Mouse (Mus musculus): ENCODE results near the gene Usp43. TPM values are rescaled to one million over a fixed set of nuclear protein-coding genes. Genes with fewer than 3 reads are reported as not detected.

Usp43 gene
- polyA plus RNA-seq, 1 experiment = 3.5 TPM

GRCm38 (mm10) chr11:67948229-67948628, 26.3 kb upstream of the Usp43 start:
- no peak overlapping the region for H3K4me2 ChIP-seq (ENCODE audit: low read depth)
- no peaks in the 10 kb centered on the region for H3K36me3 ChIP-seq (ENCODE audit: control insufficient read depth, insufficient read depth)
- no peaks in the 10 kb centered on the region for H3K27me3 ChIP-seq (ENCODE audit: control insufficient read depth, insufficient read depth, insufficient read length)
- no peaks in the 10 kb centered on the region for H3K79me2 ChIP-seq (ENCODE audit: control insufficient read depth, insufficient read depth)
- TF ChIP-seq USF1 (IDR thresholded peaks at IDR 0.05; ENCODE audit: low read depth) = no peak
- no peak for TF ChIP-seq E2F4 (IDR thresholded peaks at IDR 0.05; ENCODE audit: insufficient read depth)
- no peak for TF ChIP-seq MAX (IDR thresholded peaks at IDR 0.05; ENCODE audit: low read depth)
- no peak for TF ChIP-seq TCF3 (IDR thresholded peaks at IDR 0.05; ENCODE audit: insufficient read length, low read depth)
- TF ChIP-seq POLR2A (IDR thresholded peaks at IDR 0.05; ENCODE audit: insufficient read length, low read depth) = no peak
- no peak for TF ChIP-seq SRF (IDR thresholded peaks at IDR 0.05; ENCODE audit: control insufficient read depth, insufficient read length, low read depth)
- no peak for TF ChIP-seq REST (IDR thresholded peaks at IDR 0.05; ENCODE audit: insufficient read depth, insufficient read length)
- TF ChIP-seq TCF12 (IDR thresholded peaks at IDR 0.05; ENCODE audit: insufficient read depth, poor library complexity, severe bottlenecking) = no peak
- no peak for TF ChIP-seq POLR2AphosphoS2 (IDR thresholded peaks at IDR 0.05; ENCODE audit: insufficient read length, low read depth)
- no peak for TF ChIP-seq MYOG (IDR thresholded peaks at IDR 0.05; ENCODE audit: control insufficient read depth in 1 of 3, insufficient read depth in 1 of 3, insufficient read length in 2 of 3, low read depth in 2 of 3)
- TF ChIP-seq MYOD1 (IDR thresholded peaks at IDR 0.05; ENCODE audit: control insufficient read depth in 1 of 3, insufficient read length in 2 of 3, low read depth in 2 of 3) = no peak
- TF ChIP-seq CEBPB (IDR thresholded peaks at IDR 0.05; ENCODE audit: insufficient read depth, poor library complexity, severe bottlenecking) = no peak
- no peak overlapping the region for H3K4me3 ChIP-seq
- no peak overlapping the region for H3ac ChIP-seq (ENCODE audit: control insufficient read depth, insufficient read length)

GRCm38 (mm10) chr11:67932156-67932555, 10.2 kb upstream of the Usp43 start:
- no peak overlapping the region for H3K4me3 ChIP-seq
- H3K4me2 ChIP-seq (ENCODE audit: low read depth) = no peak overlapping the region
- H3ac ChIP-seq (ENCODE audit: control insufficient read depth, insufficient read length) = no peak overlapping the region
- TF ChIP-seq POLR2A (IDR thresholded peaks at IDR 0.05; ENCODE audit: insufficient read length, low read depth) = no peak
- TF ChIP-seq E2F4 (IDR thresholded peaks at IDR 0.05; ENCODE audit: insufficient read depth) = no peak
- no peak for TF ChIP-seq MYOD1 (IDR thresholded peaks at IDR 0.05; ENCODE audit: control insufficient read depth in 1 of 3, insufficient read length in 2 of 3, low read depth in 2 of 3)
- TF ChIP-seq TCF12 (IDR thresholded peaks at IDR 0.05; ENCODE audit: insufficient read depth, poor library complexity, severe bottlenecking) = no peak
- no peak for TF ChIP-seq POLR2AphosphoS2 (IDR thresholded peaks at IDR 0.05; ENCODE audit: insufficient read length, low read depth)
- no peak for TF ChIP-seq USF1 (IDR thresholded peaks at IDR 0.05; ENCODE audit: low read depth)
- TF ChIP-seq MYOG (IDR thresholded peaks at IDR 0.05; ENCODE audit: control insufficient read depth in 1 of 3, insufficient read depth in 1 of 3, insufficient read length in 2 of 3, low read depth in 2 of 3) = no peak
- TF ChIP-seq CEBPB (IDR thresholded peaks at IDR 0.05; ENCODE audit: insufficient read depth, poor library complexity, severe bottlenecking) = no peak
- no peak for TF ChIP-seq SRF (IDR thresholded peaks at IDR 0.05; ENCODE audit: control insufficient read depth, insufficient read length, low read depth)
- TF ChIP-seq REST (IDR thresholded peaks at IDR 0.05; ENCODE audit: insufficient read depth, insufficient read length) = no peak
- no peak for TF ChIP-seq TCF3 (IDR thresholded peaks at IDR 0.05; ENCODE audit: insufficient read length, low read depth)
- no peak for TF ChIP-seq MAX (IDR thresholded peaks at IDR 0.05; ENCODE audit: low read depth)
- no peaks in the 10 kb centered on the region for H3K27me3 ChIP-seq (ENCODE audit: control insufficient read depth, insufficient read depth, insufficient read length)
- no peaks in the 10 kb centered on the region for H3K79me2 ChIP-seq (ENCODE audit: control insufficient read depth, insufficient read depth)
- H3K36me3 ChIP-seq (ENCODE audit: control insufficient read depth, insufficient read depth) = no peaks in the 10 kb centered on the region

DNA sequence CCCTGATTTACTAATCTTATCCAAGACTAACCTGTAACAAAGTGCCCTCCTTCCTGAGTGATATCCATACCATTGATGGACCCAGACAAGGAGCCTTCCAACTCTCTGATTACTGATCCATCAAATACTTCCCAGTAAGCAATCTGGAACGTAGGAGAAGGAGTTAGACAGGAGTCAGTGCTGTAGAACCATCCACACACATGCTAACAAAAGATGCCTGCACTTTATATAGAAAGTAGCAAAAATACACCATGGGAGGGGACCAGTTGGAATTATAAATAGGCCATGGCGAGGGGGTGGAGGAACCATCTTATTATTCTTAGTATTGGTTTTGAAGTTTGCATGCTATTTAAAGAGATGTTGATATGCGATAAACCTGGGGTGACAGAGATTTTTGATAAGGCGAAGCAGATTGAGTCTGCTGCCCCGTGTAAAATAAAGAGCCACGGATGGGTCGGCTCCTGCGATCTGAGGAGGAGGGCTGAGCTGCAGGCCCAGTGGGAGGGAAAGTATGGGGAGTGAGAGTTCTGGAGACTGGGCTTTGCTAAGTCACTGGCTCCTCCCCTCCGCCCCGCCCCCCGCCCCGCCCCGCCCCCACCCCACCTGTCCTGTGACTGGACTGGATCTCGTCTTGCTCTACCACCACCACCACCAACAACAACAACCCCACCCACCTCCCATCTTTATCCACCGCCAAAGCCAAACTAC, 4.5 kb upstream of the Usp43 start:
- Histone ChIP-seq H3K27me3 (ENCODE audit: control insufficient read depth, insufficient read depth, insufficient read length) (no peaks in the 10 kb centered on the region), H3ac (ENCODE audit: control insufficient read depth, insufficient read length) (no peak overlapping the region), H3K79me2 (ENCODE audit: control insufficient read depth, insufficient read depth) (no peaks in the 10 kb centered on the region), H3K4me3 (no peak overlapping the region), H3K36me3 (ENCODE audit: control insufficient read depth, insufficient read depth) (no peaks in the 10 kb centered on the region), H3K4me2 (ENCODE audit: low read depth) (peak overlapping the region; percentile 3)
- no peak for TF ChIP-seq CEBPB (IDR thresholded peaks at IDR 0.05; ENCODE audit: insufficient read depth, poor library complexity, severe bottlenecking)
- peak in 1 of 3 experiments; percentile 13 for TF ChIP-seq MYOD1 (IDR thresholded peaks at IDR 0.05; ENCODE audit: control insufficient read depth in 1 of 3, insufficient read length in 2 of 3, low read depth in 2 of 3)

GRCm38 (mm10) chr11:67925000-67925399, 3.0 kb upstream of the Usp43 start:
- no peaks in the 10 kb centered on the region for H3K36me3 ChIP-seq (ENCODE audit: control insufficient read depth, insufficient read depth)
- H3K79me2 ChIP-seq (ENCODE audit: control insufficient read depth, insufficient read depth) = no peaks in the 10 kb centered on the region
- no peak overlapping the region for H3K4me3 ChIP-seq
- H3K4me2 ChIP-seq (ENCODE audit: low read depth) = peak overlapping the region; percentile 8
- no peak for TF ChIP-seq USF1 (IDR thresholded peaks at IDR 0.05; ENCODE audit: low read depth)
- no peak for TF ChIP-seq CEBPB (IDR thresholded peaks at IDR 0.05; ENCODE audit: insufficient read depth, poor library complexity, severe bottlenecking)
- no peak for TF ChIP-seq TCF12 (IDR thresholded peaks at IDR 0.05; ENCODE audit: insufficient read depth, poor library complexity, severe bottlenecking)
- no peak for TF ChIP-seq MAX (IDR thresholded peaks at IDR 0.05; ENCODE audit: low read depth)
- no peak for TF ChIP-seq POLR2AphosphoS2 (IDR thresholded peaks at IDR 0.05; ENCODE audit: insufficient read length, low read depth)
- no peak for TF ChIP-seq E2F4 (IDR thresholded peaks at IDR 0.05; ENCODE audit: insufficient read depth)
- TF ChIP-seq REST (IDR thresholded peaks at IDR 0.05; ENCODE audit: insufficient read depth, insufficient read length) = no peak
- no peak for TF ChIP-seq POLR2A (IDR thresholded peaks at IDR 0.05; ENCODE audit: insufficient read length, low read depth)
- no peak for TF ChIP-seq SRF (IDR thresholded peaks at IDR 0.05; ENCODE audit: control insufficient read depth, insufficient read length, low read depth)
- TF ChIP-seq TCF3 (IDR thresholded peaks at IDR 0.05; ENCODE audit: insufficient read length, low read depth) = no peak
- no peak for TF ChIP-seq MYOG (IDR thresholded peaks at IDR 0.05; ENCODE audit: control insufficient read depth in 1 of 3, insufficient read depth in 1 of 3, insufficient read length in 2 of 3, low read depth in 2 of 3)
- no peak for TF ChIP-seq MYOD1 (IDR thresholded peaks at IDR 0.05; ENCODE audit: control insufficient read depth in 1 of 3, insufficient read length in 2 of 3, low read depth in 2 of 3)
- H3K27me3 ChIP-seq (ENCODE audit: control insufficient read depth, insufficient read depth, insufficient read length) = no peaks in the 10 kb centered on the region
- H3ac ChIP-seq (ENCODE audit: control insufficient read depth, insufficient read length) = no peak overlapping the region
